Mouse (Mus musculus) lung, embryonic 16.5 days (tissue): Measurements from ENCODE around the gene Vezt. TPM values are rescaled to one million over a fixed set of nuclear protein-coding genes. Genes with fewer than 3 reads are reported as not detected.

Experiments
- ATAC-seq: fragments of 200-750 bp; cut with Nextera tagmentation; 2 replicates; pipeline ENCODE4 v1.8.0; 2017; ENCODE audit warnings: low read depth, mild to moderate bottlenecking, moderate library complexity
- H3K27ac ChIP-seq: fragments of 300-500 bp; sonication (generic); 2 replicates; pipeline ENCODE4 v1.5.1; 2014; ENCODE audit warnings: mild to moderate bottlenecking, control low read depth, low read length
- H3K27me3 ChIP-seq: fragments of 300-500 bp; sonication (generic); 2 replicates; pipeline ENCODE4 v1.6.1; 2014; ENCODE audit warnings: low read depth, low read length, mixed read lengths; ENCODE audit not compliant: control insufficient read depth, insufficient read depth
- H3K36me3 ChIP-seq: fragments of 300-500 bp; sonication (generic); 2 replicates; pipeline ENCODE4 v1.6.1; 2014; ENCODE audit warnings: low read length; ENCODE audit not compliant: control insufficient read depth, insufficient read depth
- H3K4me1 ChIP-seq: fragments of 300-500 bp; sonication (generic); replicated peaks from 2 replicates; pipeline ENCODE4 v1.6.1; 2014; ENCODE audit warnings: low read length, mixed read lengths; ENCODE audit not compliant: control insufficient read depth, insufficient read depth
- H3K4me2 ChIP-seq: fragments of 300-500 bp; sonication (generic); 2 replicates; pipeline ENCODE4 v1.6.1; 2014; ENCODE audit warnings: low read depth, low read length, control low read depth
- H3K4me3 ChIP-seq: fragments of 300-500 bp; sonication (generic); 2 replicates; pipeline ENCODE4 v1.5.1; 2014; ENCODE audit warnings: mild to moderate bottlenecking, low read length, control low read depth
- H3K9ac ChIP-seq: fragments of 300-500 bp; sonication (generic); 2 replicates; pipeline ENCODE4 v1.6.1; 2014; ENCODE audit warnings: low read length, control low read depth
- H3K9me3 ChIP-seq: fragments of 300-500 bp; sonication (generic); 2 replicates; pipeline ENCODE4 v1.6.1; 2016; ENCODE audit warnings: low read length; ENCODE audit not compliant: control insufficient read depth
- WGBS: fragments of 180-500 bp; shearing (Covaris S2); extraction: QIAGEN DNeasy Blood & Tissue Kit; methylation state at CpG from one replicate; pipeline ENCODE4 v1.1.7; 2014; 5-methylcytosine and 5-hydroxymethylcytosine counted together
- polyA plus RNA-seq: library from polyadenylated mRNA; unstranded; fragments of >200 nt; fragmentation: Nextera tagmentation; extraction: Ambion mirVana; gene quantifications from 2 replicates; pipeline ENCODE4 v1.2.1, GENCODE M21; 2015

The Vezt gene
- polyA plus RNA-seq, 1 experiment from 2014 or later = 27.3 TPM

GRCm38 (mm10) chr10:93915531-93916275 is 119.9 kb downstream of the Vezt start:
- H3K4me3 ChIP-seq = no peak overlapping the region
- no peak for ATAC-seq
- H3K9me3 ChIP-seq = no peaks in the 10 kb centered on the region
- peaks cover 11% of the 10 kb centered on the region for H3K4me1 ChIP-seq
- no peaks in the 10 kb centered on the region for H3K27me3 ChIP-seq
- WGBS = 54% methylated on average over 11 of the region's 11 CpGs
- no peak overlapping the region for H3K27ac ChIP-seq
- no peak overlapping the region for H3K9ac ChIP-seq
- no peaks in the 10 kb centered on the region for H3K36me3 ChIP-seq
- H3K4me2 ChIP-seq = no peak overlapping the region

- Histone ChIP-seq H3K9me3 (no peaks in the 10 kb centered on the region), H3K4me3 (no peak overlapping the region), H3K27ac (no peak overlapping the region), H3K4me2 (no peak overlapping the region), H3K9ac (no peak overlapping the region), H3K27me3 (no peaks in the 10 kb centered on the region), H3K36me3 (no peaks in the 10 kb centered on the region), H3K4me1 (peaks cover 4% of the 10 kb centered on the region)
- WGBS = 80% methylated on average over 5 of the region's 5 CpGs
- no peak for ATAC-seq
Measured at GRCm38 (mm10) chr10:93913525-93913924, 122.1 kb downstream of the Vezt start.

- H3K27ac ChIP-seq = no peak overlapping the region
- no peak overlapping the region for H3K4me2 ChIP-seq
- H3K27me3 ChIP-seq = no peaks in the 10 kb centered on the region
- no peak overlapping the region for H3K4me3 ChIP-seq
- no peaks in the 10 kb centered on the region for H3K9me3 ChIP-seq
- 31% methylated on average over 1 of the region's 1 CpGs for WGBS
- no peaks in the 10 kb centered on the region for H3K36me3 ChIP-seq
- H3K9ac ChIP-seq = no peak overlapping the region
- H3K4me1 ChIP-seq = no peaks in the 10 kb centered on the region; the same call in 1 of the 2 replicates
- ATAC-seq = no peak
Measured at GRCm38 (mm10) chr10:93912917-93913316, 122.7 kb downstream of the Vezt start.

- no peak for ATAC-seq
- Histone ChIP-seq H3K4me3 (no peak overlapping the region), H3K27me3 (no peaks in the 10 kb centered on the region), H3K36me3 (no peaks in the 10 kb centered on the region), H3K9me3 (no peaks in the 10 kb centered on the region), H3K9ac (no peak overlapping the region), H3K4me2 (no peak overlapping the region), H3K4me1 (no peaks in the 10 kb centered on the region; the same call in 1 of the 2 replicates), H3K27ac (no peak overlapping the region)
- 74% methylated on average over 5 of the region's 5 CpGs for WGBS
Measured at GRCm38 (mm10) chr10:93912136-93912855, 123.3 kb downstream of the Vezt start.

GRCm38 (mm10) chr10:93911326-93911725 is 124.3 kb downstream of the Vezt start:
- H3K27ac ChIP-seq = no peak overlapping the region
- ATAC-seq = no peak
- H3K4me3 ChIP-seq = no peak overlapping the region
- H3K9me3 ChIP-seq = no peaks in the 10 kb centered on the region
- 66% methylated on average over 5 of the region's 5 CpGs for WGBS
- no peaks in the 10 kb centered on the region for H3K36me3 ChIP-seq
- no peak overlapping the region for H3K9ac ChIP-seq
- H3K27me3 ChIP-seq = no peaks in the 10 kb centered on the region
- H3K4me1 ChIP-seq = no peaks in the 10 kb centered on the region; the same call in 1 of the 2 replicates
- H3K4me2 ChIP-seq = no peak overlapping the region

- no peak for ATAC-seq
- no peak overlapping the region for H3K9ac ChIP-seq
- no peak overlapping the region for H3K27ac ChIP-seq
- WGBS = 74% methylated on average over 5 of the region's 5 CpGs
- no peaks in the 10 kb centered on the region for H3K27me3 ChIP-seq
- no peaks in the 10 kb centered on the region for H3K36me3 ChIP-seq
- H3K4me2 ChIP-seq = no peak overlapping the region
- H3K4me3 ChIP-seq = no peak overlapping the region
- H3K9me3 ChIP-seq = no peaks in the 10 kb centered on the region
- H3K4me1 ChIP-seq = no peaks in the 10 kb centered on the region; the same call in 1 of the 2 replicates
Measured at GRCm38 (mm10) chr10:93909811-93910446, 125.7 kb downstream of the Vezt start.

GRCm38 (mm10) chr10:93909015-93909414 is 126.6 kb downstream of the Vezt start:
- no peak overlapping the region for H3K27ac ChIP-seq
- H3K36me3 ChIP-seq = no peaks in the 10 kb centered on the region
- WGBS = 83% methylated on average over 1 of the region's 1 CpGs
- no peak overlapping the region for H3K9ac ChIP-seq
- H3K9me3 ChIP-seq = no peaks in the 10 kb centered on the region
- H3K4me3 ChIP-seq = no peak overlapping the region
- no peak overlapping the region for H3K4me2 ChIP-seq
- no peaks in the 10 kb centered on the region; the same call in 1 of the 2 replicates for H3K4me1 ChIP-seq
- H3K27me3 ChIP-seq = no peaks in the 10 kb centered on the region
- no peak for ATAC-seq

- Histone ChIP-seq H3K4me3 (no peak overlapping the region), H3K27me3 (no peaks in the 10 kb centered on the region), H3K9ac (no peak overlapping the region), H3K27ac (no peak overlapping the region), H3K9me3 (no peaks in the 10 kb centered on the region), H3K4me2 (no peak overlapping the region), H3K36me3 (no peaks in the 10 kb centered on the region), H3K4me1 (no peaks in the 10 kb centered on the region; the same call in 1 of the 2 replicates)
- 90% methylated on average over 7 of the region's 7 CpGs for WGBS
- no peak for ATAC-seq
Measured at GRCm38 (mm10) chr10:93908540-93908939, 127.1 kb downstream of the Vezt start.

GRCm38 (mm10) chr10:93907376-93907775 is 128.2 kb downstream of the Vezt start:
- Histone ChIP-seq H3K9ac (no peak overlapping the region), H3K27ac (no peak overlapping the region), H3K4me2 (no peak overlapping the region), H3K9me3 (no peaks in the 10 kb centered on the region), H3K27me3 (no peaks in the 10 kb centered on the region), H3K36me3 (no peaks in the 10 kb centered on the region), H3K4me1 (no peaks in the 10 kb centered on the region), H3K4me3 (no peak overlapping the region)
- no peak for ATAC-seq
- WGBS = 48% methylated on average over 10 of the region's 10 CpGs
